Comparison of ENCODE assay signal across 10 mouse cellular contexts in genomic region chr3:35084091-35084867, GRCm38 (mm10).
A peak's percentile ranks its signal among the peaks of the same experiment; 100 is the strongest.
DNase-seq lines count a peak whose midpoint lies in the region; ATAC-seq and TF ChIP-seq lines count a peak whose summit lies in the region.
"Had no signal": no experiment of that assay in that cellular context is flagged by ENCODE, and none has a peak within 500 bp of the region (broad histone marks: within the 10 kb centered on the region; RNA-seq: fewer than 3 reads in every experiment).

No protein-coding gene starts in this region.

- peak; percentile 57; the same call in 1 of the 2 replicates for ATAC-seq in kidney, embryonic 14.5 days (ENCODE audit: low FRiP score, low TSS enrichment)
- peak; percentile 90 for ATAC-seq in forebrain, embryonic 12.5 days (ENCODE audit: low FRiP score)
- ATAC-seq in hindbrain, embryonic 13.5 days (ENCODE audit: low FRiP score) = peak; percentile 59
- ATAC-seq in midbrain, postnatal 0 days (ENCODE audit: low FRiP score) = no peak
- ATAC-seq: intestine, postnatal 0 days had no signal

- no peak overlapping the region for H3K27ac ChIP-seq in kidney, embryonic 14.5 days (ENCODE audit: low read depth, low read length)
- H3K27ac ChIP-seq in forebrain, embryonic 12.5 days = peak overlapping the region; percentile 91
- H3K27ac ChIP-seq in hindbrain, embryonic 13.5 days = peak overlapping the region; percentile 82
- no peak overlapping the region; the same call in 1 of the 2 replicates for H3K27ac ChIP-seq in midbrain, postnatal 0 days (ENCODE audit: low read depth, low read length)

- no peak overlapping the region for H3K4me3 ChIP-seq in kidney, embryonic 14.5 days (ENCODE audit: low read length)
- H3K4me3 ChIP-seq in forebrain, embryonic 12.5 days (replicated peaks) = no peak overlapping the region
- H3K4me3 ChIP-seq in hindbrain, embryonic 13.5 days = no peak overlapping the region
- no peak overlapping the region for H3K4me3 ChIP-seq in midbrain, postnatal 0 days (ENCODE audit: low read depth, low read length)

- no peak overlapping the region for H3K9ac ChIP-seq in kidney, embryonic 14.5 days (ENCODE audit: low read depth, low read length)
- no peak overlapping the region for H3K9ac ChIP-seq in forebrain, embryonic 12.5 days
- H3K9ac ChIP-seq in hindbrain, embryonic 13.5 days = no peak overlapping the region
- H3K9ac ChIP-seq in midbrain, postnatal 0 days (replicated peaks; ENCODE audit: low read length, poor library complexity, severe bottlenecking) = no peak overlapping the region

- 68% methylated on average over 11 of the region's 11 CpGs for WGBS in kidney, embryonic 14.5 days
- WGBS in forebrain, embryonic 12.5 days = 10% methylated on average over 11 of the region's 11 CpGs
- 20% methylated on average over 11 of the region's 11 CpGs for WGBS in hindbrain, embryonic 13.5 days
- 26% methylated on average over 11 of the region's 11 CpGs for WGBS in midbrain, postnatal 0 days

- no peak for TF ChIP-seq CTCF in midbrain, postnatal 0 days (IDR thresholded peaks at IDR 0.05)

- no peak overlapping the region for H3K4me2 ChIP-seq in kidney, embryonic 14.5 days (replicated peaks; ENCODE audit: low read depth, low read length)
- peak overlapping the region; percentile 15; the same call in 1 of the 2 replicates for H3K4me2 ChIP-seq in forebrain, embryonic 12.5 days
- no peak overlapping the region for H3K4me2 ChIP-seq in hindbrain, embryonic 13.5 days
- H3K4me2 ChIP-seq in midbrain, postnatal 0 days (ENCODE audit: low read depth, low read length, poor library complexity, severe bottlenecking) = no peak overlapping the region

- H3K27me3 ChIP-seq in kidney, embryonic 14.5 days (ENCODE audit: control insufficient read depth, insufficient read depth, low read length) = no peaks in the 10 kb centered on the region
- no peaks in the 10 kb centered on the region for H3K27me3 ChIP-seq in forebrain, embryonic 12.5 days
- H3K27me3 ChIP-seq in hindbrain, embryonic 13.5 days = no peaks in the 10 kb centered on the region
- H3K27me3 ChIP-seq in midbrain, postnatal 0 days (ENCODE audit: insufficient read depth, low read length) = no peaks in the 10 kb centered on the region

- no peaks in the 10 kb centered on the region for H3K36me3 ChIP-seq in kidney, embryonic 14.5 days (ENCODE audit: control insufficient read depth, insufficient read depth, low read length)
- H3K36me3 ChIP-seq in forebrain, embryonic 12.5 days (replicated peaks) = no peaks in the 10 kb centered on the region
- H3K36me3 ChIP-seq in hindbrain, embryonic 13.5 days = no peaks in the 10 kb centered on the region
- no peaks in the 10 kb centered on the region for H3K36me3 ChIP-seq in midbrain, postnatal 0 days (ENCODE audit: insufficient read depth, low read length)

- H3K9me3 ChIP-seq in kidney, embryonic 14.5 days (ENCODE audit: control insufficient read depth, low read length) = no peaks in the 10 kb centered on the region
- H3K9me3 ChIP-seq in forebrain, embryonic 12.5 days = no peaks in the 10 kb centered on the region
- no peaks in the 10 kb centered on the region for H3K9me3 ChIP-seq in hindbrain, embryonic 13.5 days
- no peaks in the 10 kb centered on the region for H3K9me3 ChIP-seq in midbrain, postnatal 0 days (ENCODE audit: low read length)

- H3K4me1 ChIP-seq in kidney, embryonic 14.5 days (ENCODE audit: control insufficient read depth, insufficient read depth, low read length) = no peaks in the 10 kb centered on the region
- peaks cover 70% of the 10 kb centered on the region for H3K4me1 ChIP-seq in forebrain, embryonic 12.5 days
- H3K4me1 ChIP-seq in hindbrain, embryonic 13.5 days (replicated peaks) = peaks cover 42% of the 10 kb centered on the region
- H3K4me1 ChIP-seq in midbrain, postnatal 0 days (ENCODE audit: insufficient read depth, low read length) = peaks cover 15% of the 10 kb centered on the region; the same call in 1 of the 2 replicates

- DNase-seq in kidney, postnatal 25 days = no peak
- DNase-seq in midbrain, postnatal 0 days (ENCODE audit: low spot score) = peak; percentile 62
- DNase-seq in gastrocnemius, adult 18-20 months (ENCODE audit: low spot score) = no peak
- no peak for DNase-seq in cerebellum, adult 8-10 months
- no peak for DNase-seq in thymus, postnatal 14 days
- DNase-seq: cerebellum, adult 11 months had no signal

Comparison
In these comparisons a context has a peak if more than half of its experiments do, and no peak if none do; other contexts are left out.
1. H3K27ac ChIP-seq: peak in forebrain, embryonic 12.5 days (single experiment) and hindbrain, embryonic 13.5 days (single experiment); none in kidney, embryonic 14.5 days (single experiment) and midbrain, postnatal 0 days (single experiment).